Mouse (Mus musculus) hindbrain, embryonic 12.5 days (tissue): ENCODE data around the gene Ube2z. TPM values are rescaled to one million over a fixed set of nuclear protein-coding genes. Genes with fewer than 3 reads are reported as not detected.
"Not testable (repeated sequence)": the region's sequence is repeated elsewhere in the genome, so short reads cannot be mapped to it uniquely, and the experiment has no call there.

ENCODE experiments used
- ATAC-seq: fragments of 200-750 bp; cut with Nextera tagmentation; 2 replicates; pipeline ENCODE4 v1.8.0; 2017; ENCODE audit warnings: moderate TSS enrichment; ENCODE audit not compliant: low FRiP score
- H3K27ac ChIP-seq: fragments of 300-500 bp; sonication (generic); 2 replicates; pipeline ENCODE4 v1.5.1; 2016; ENCODE audit warnings: mild to moderate bottlenecking
- H3K27me3 ChIP-seq: fragments of 300-500 bp; sonication (generic); 2 replicates; pipeline ENCODE4 v1.6.1; 2016; ENCODE audit warnings: mild to moderate bottlenecking
- H3K36me3 ChIP-seq: fragments of 300-500 bp; sonication (generic); 2 replicates; pipeline ENCODE4 v1.6.1; 2016; ENCODE audit warnings: mild to moderate bottlenecking
- H3K4me1 ChIP-seq: fragments of 300-500 bp; sonication (generic); 2 replicates; pipeline ENCODE4 v1.6.1; 2016
- H3K4me2 ChIP-seq: fragments of 300-500 bp; sonication (generic); replicated peaks from 2 replicates; pipeline ENCODE4 v1.6.1; 2016; ENCODE audit warnings: mild to moderate bottlenecking
- H3K4me3 ChIP-seq: fragments of 300-500 bp; sonication (generic); 2 replicates; pipeline ENCODE4 v1.5.1; 2016; ENCODE audit warnings: mild to moderate bottlenecking
- H3K9ac ChIP-seq: fragments of 300-500 bp; sonication (generic); 2 replicates; pipeline ENCODE4 v1.6.1; 2016; ENCODE audit warnings: mild to moderate bottlenecking, moderate library complexity
- H3K9me3 ChIP-seq: fragments of 300-500 bp; sonication (generic); replicated peaks from 2 replicates; pipeline ENCODE4 v1.6.1; 2016; ENCODE audit warnings: mild to moderate bottlenecking
- WGBS: fragments of 180-500 bp; shearing (Covaris S2); methylation state at CpG from one replicate; pipeline ENCODE4 v1.1.7; 2016; 5-methylcytosine and 5-hydroxymethylcytosine counted together
- polyA plus RNA-seq: library from polyadenylated mRNA; unstranded; fragments of >200 nt; fragmentation: Nextera tagmentation; extraction: Ambion mirVana; gene quantifications from 2 replicates; pipeline ENCODE4 v1.2.1, GENCODE M21; 2016

Gene Ube2z
- 40.7 and 43.4 TPM in 2 replicates for polyA plus RNA-seq

- Histone ChIP-seq H3K4me3 (peak within 1 kb of the TSS; percentile 96), H3K4me2 (peak within 1 kb of the TSS; percentile 80), H3K36me3 (peaks cover 19% of the 10 kb centered on the region), H3K9ac (peak within 1 kb of the TSS; percentile 98), H3K27ac (peak within 1 kb of the TSS; percentile 89), H3K27me3 (no peaks in the 10 kb centered on the region), H3K9me3 (no peaks in the 10 kb centered on the region), H3K4me1 (peaks cover 20% of the 10 kb centered on the region)
- peak; percentile 98 for ATAC-seq
- 6% methylated on average over 36 of the region's 50 CpGs for WGBS
These were observed at the start of gene Ube2z for GRCm38 (mm10) chr11:96065215-96065911. TSS of gene Ube2z (minus strand) at chr11:96065388.

GRCm38 (mm10) chr11:96114077-96114476, 48.9 kb upstream of the Ube2z start:
- 65% methylated on average over 2 of the region's 2 CpGs for WGBS
- no peak overlapping the region for H3K9ac ChIP-seq
- ATAC-seq: no peak

GRCm38 (mm10) chr11:96111751-96112150, 46.6 kb upstream of the Ube2z start, which contains the start of gene Calcoco2:
TSS of gene Calcoco2 (minus strand) at chr11:96111964.
- 43% methylated on average over 14 of the region's 14 CpGs for WGBS
- Histone ChIP-seq H3K4me3 (no peak within 1 kb of the TSS), H3K27ac (no peak within 1 kb of the TSS), H3K4me2 (no peak within 1 kb of the TSS), H3K9me3 (no peaks in the 10 kb centered on the region), H3K27me3 (peaks cover 4% of the 10 kb centered on the region; the same call in 1 of the 2 replicates), H3K36me3 (no peaks in the 10 kb centered on the region), H3K4me1 (no peaks in the 10 kb centered on the region), H3K9ac (no peak within 1 kb of the TSS)
- ATAC-seq: no peak

More at GRCm38 (mm10) chr11:96114077-96114476, 48.9 kb upstream of the Ube2z start:
- peaks cover 4% of the 10 kb centered on the region; the same call in 1 of the 2 replicates for H3K27me3 ChIP-seq
- no peak overlapping the region for H3K4me3 ChIP-seq
- H3K4me1 ChIP-seq: no peaks in the 10 kb centered on the region
- H3K4me2 ChIP-seq: no peak overlapping the region
- H3K27ac ChIP-seq: no peak overlapping the region
- no peaks in the 10 kb centered on the region for H3K9me3 ChIP-seq
- no peaks in the 10 kb centered on the region for H3K36me3 ChIP-seq

GRCm38 (mm10) chr11:96110950-96111349, 45.8 kb upstream of the Ube2z start:
- H3K9ac ChIP-seq, H3K4me3 ChIP-seq, H3K4me2 ChIP-seq, H3K27me3 ChIP-seq, H3K4me1 ChIP-seq, H3K9me3 ChIP-seq, H3K27ac ChIP-seq, ATAC-seq, H3K36me3 ChIP-seq: not testable (repeated sequence)
- 60% methylated on average over 2 of the region's 2 CpGs for WGBS

- peaks cover 4% of the 10 kb centered on the region; the same call in 1 of the 2 replicates for H3K27me3 ChIP-seq
- no peaks in the 10 kb centered on the region for H3K9me3 ChIP-seq
- H3K36me3 ChIP-seq: no peaks in the 10 kb centered on the region
- WGBS: 84% methylated on average over 1 of the region's 1 CpGs
- H3K4me2 ChIP-seq: no peak overlapping the region
- H3K9ac ChIP-seq: no peak overlapping the region
- no peak overlapping the region for H3K4me3 ChIP-seq
- H3K4me1 ChIP-seq: no peaks in the 10 kb centered on the region
- no peak overlapping the region for H3K27ac ChIP-seq
- ATAC-seq: no peak
These were observed 43.2 kb upstream of the Ube2z start for GRCm38 (mm10) chr11:96108376-96108775.

GRCm38 (mm10) chr11:96093361-96093760, 28.2 kb upstream of the Ube2z start:
- Histone ChIP-seq H3K4me3 (no peak overlapping the region), H3K9me3 (no peaks in the 10 kb centered on the region), H3K4me2 (no peak overlapping the region), H3K4me1 (no peaks in the 10 kb centered on the region), H3K27me3 (peaks cover 6% of the 10 kb centered on the region; the same call in 1 of the 2 replicates), H3K27ac (no peak overlapping the region), H3K36me3 (no peaks in the 10 kb centered on the region), H3K9ac (no peak overlapping the region)
- ATAC-seq: no peak
- 9% methylated on average over 3 of the region's 3 CpGs for WGBS

GRCm38 (mm10) chr11:96092674-96093291, 27.6 kb upstream of the Ube2z start:
- H3K27me3 ChIP-seq: peaks cover 6% of the 10 kb centered on the region; the same call in 1 of the 2 replicates
- 46% methylated on average over 7 of the region's 7 CpGs for WGBS
- no peak for ATAC-seq
- H3K4me3 ChIP-seq: no peak overlapping the region
- H3K4me2 ChIP-seq: no peak overlapping the region
- H3K9me3 ChIP-seq: no peaks in the 10 kb centered on the region; the same call in 1 of the 2 replicates
- H3K27ac ChIP-seq: no peak overlapping the region
- no peaks in the 10 kb centered on the region for H3K4me1 ChIP-seq
- no peak overlapping the region for H3K9ac ChIP-seq
- no peaks in the 10 kb centered on the region for H3K36me3 ChIP-seq

GRCm38 (mm10) chr11:96091073-96091472, 25.9 kb upstream of the Ube2z start:
- 49% methylated on average over 2 of the region's 2 CpGs for WGBS
- no peak overlapping the region for H3K9ac ChIP-seq
- H3K36me3 ChIP-seq: no peaks in the 10 kb centered on the region
- no peaks in the 10 kb centered on the region for H3K4me1 ChIP-seq
- ATAC-seq: no peak
- no peaks in the 10 kb centered on the region; the same call in 1 of the 2 replicates for H3K9me3 ChIP-seq
- no peak overlapping the region for H3K4me3 ChIP-seq
- H3K27ac ChIP-seq: no peak overlapping the region
- peaks cover 6% of the 10 kb centered on the region; the same call in 1 of the 2 replicates for H3K27me3 ChIP-seq
- no peak overlapping the region for H3K4me2 ChIP-seq

- H3K4me1 ChIP-seq: no peaks in the 10 kb centered on the region
- H3K9ac ChIP-seq: no peak overlapping the region
- no peak overlapping the region for H3K4me3 ChIP-seq
- no peaks in the 10 kb centered on the region for H3K36me3 ChIP-seq
- 90% methylated on average over 6 of the region's 6 CpGs for WGBS
- no peaks in the 10 kb centered on the region; the same call in 1 of the 2 replicates for H3K9me3 ChIP-seq
- H3K4me2 ChIP-seq: no peak overlapping the region
- peaks cover 9% of the 10 kb centered on the region; the same call in 1 of the 2 replicates for H3K27me3 ChIP-seq
- no peak for ATAC-seq
- H3K27ac ChIP-seq: no peak overlapping the region
These were observed 22.8 kb upstream of the Ube2z start for GRCm38 (mm10) chr11:96087981-96088380.

- 73% methylated on average over 3 of the region's 3 CpGs for WGBS
- H3K27me3 ChIP-seq: peaks cover 5% of the 10 kb centered on the region; the same call in 1 of the 2 replicates
These were observed 17.5 kb upstream of the Ube2z start for GRCm38 (mm10) chr11:96082682-96083081.

GRCm38 (mm10) chr11:96080736-96081135, 15.5 kb upstream of the Ube2z start:
- H3K9me3 ChIP-seq: no peaks in the 10 kb centered on the region

More at GRCm38 (mm10) chr11:96082682-96083081, 17.5 kb upstream of the Ube2z start:
- Histone ChIP-seq H3K36me3 (no peaks in the 10 kb centered on the region), H3K9me3 (no peaks in the 10 kb centered on the region; the same call in 1 of the 2 replicates), H3K4me2 (no peak overlapping the region), H3K4me3 (no peak overlapping the region), H3K4me1 (no peaks in the 10 kb centered on the region), H3K9ac (no peak overlapping the region), H3K27ac (no peak overlapping the region)
- no peak for ATAC-seq

More at GRCm38 (mm10) chr11:96080736-96081135, 15.5 kb upstream of the Ube2z start:
- no peak overlapping the region for H3K4me2 ChIP-seq
- H3K9ac ChIP-seq: no peak overlapping the region
- H3K36me3 ChIP-seq: no peaks in the 10 kb centered on the region
- no peak for ATAC-seq
- H3K27ac ChIP-seq: no peak overlapping the region
- peaks cover 5% of the 10 kb centered on the region; the same call in 1 of the 2 replicates for H3K27me3 ChIP-seq
- H3K4me1 ChIP-seq: no peaks in the 10 kb centered on the region
- 82% methylated on average over 5 of the region's 5 CpGs for WGBS
- H3K4me3 ChIP-seq: no peak overlapping the region
